Mouse (Mus musculus) MEL (cell line): ENCODE measurements around the gene Clic1. TPM values are rescaled to one million over a fixed set of nuclear protein-coding genes. Genes with fewer than 3 reads are reported as not detected.

Experiments
- DNase-seq: peaks from one replicate; pipeline ENCODE4 v3.0.0; 2011; ENCODE audit warnings: low read depth, low spot score
- H3K27ac ChIP-seq: 2 replicates; pipeline ENCODE4 v1.5.1; 2012; ENCODE audit warnings: low read depth, mild to moderate bottlenecking, control low read depth, low read length, moderate library complexity; ENCODE audit not compliant: control insufficient read depth
- H3K27me3 ChIP-seq, 2 experiments: fragments of 150-350 bp in 1 of 2; sonication (generic) in 1 of 2; 2 replicates each; pipeline ENCODE4 v1.6.1; 2012; ENCODE audit warnings: low read length in 2 of 2, mild to moderate bottlenecking in 2 of 2, improper control_type of control experiment in 1 of 2, moderate library complexity in 1 of 2; ENCODE audit not compliant: insufficient read depth in 2 of 2, control insufficient read depth in 1 of 2
- H3K36me3 ChIP-seq, 2 experiments: 2 replicates each; pipeline ENCODE4 v1.6.1; 2012 to 2014; ENCODE audit warnings: low read length in 2 of 2, improper control_type of control experiment in 1 of 2, inconsistent platforms in 1 of 2, mild to moderate bottlenecking in 1 of 2; ENCODE audit not compliant: insufficient read depth in 2 of 2, control insufficient read depth in 1 of 2
- H3K4me1 ChIP-seq, 2 experiments: fragments of 150-350 bp in 1 of 2; sonication (generic) in 1 of 2; 2 replicates each; pipeline ENCODE4 v1.6.1; 2012; ENCODE audit warnings: low read length in 2 of 2, improper control_type of control experiment in 1 of 2, mild to moderate bottlenecking in 1 of 2; ENCODE audit not compliant: insufficient read depth in 2 of 2, control insufficient read depth in 1 of 2
- H3K4me3 ChIP-seq, 2 experiments: fragments of 150-350 bp in 1 of 2; sonication (generic) in 1 of 2; 2 replicates each; pipeline ENCODE4 v1.5.1; 2012; ENCODE audit warnings: low read depth in 2 of 2, low read length in 2 of 2, mild to moderate bottlenecking in 2 of 2, moderate library complexity in 2 of 2, control low read depth in 1 of 2, improper control_type of control experiment in 1 of 2; ENCODE audit not compliant: control insufficient read depth in 1 of 2, insufficient read depth in 1 of 2
- H3K79me2 ChIP-seq: 2 replicates; pipeline ENCODE4 v1.6.1; 2012; ENCODE audit warnings: mild to moderate bottlenecking, low read length, moderate library complexity; ENCODE audit not compliant: control insufficient read depth, poor library complexity, insufficient read depth
- H3K9ac ChIP-seq: 2 replicates; pipeline ENCODE4 v1.6.1; 2012; ENCODE audit warnings: low read depth, mild to moderate bottlenecking, control low read depth, low read length, moderate library complexity; ENCODE audit not compliant: control insufficient read depth, poor library complexity, severe bottlenecking
- H3K9me3 ChIP-seq: fragments of 150-350 bp; sonication (generic); replicated peaks from 2 replicates; pipeline ENCODE4 v1.6.1; 2012; ENCODE audit warnings: mild to moderate bottlenecking, low read length, improper control_type of control experiment, moderate library complexity; ENCODE audit not compliant: insufficient read depth
- BHLHE40 ChIP-seq: IDR thresholded peaks from 2 replicates; pipeline ENCODE4 v1.6.1; 2012; ENCODE audit warnings: low read depth, mild to moderate bottlenecking, inconsistent platforms, low read length, improper control_type of control experiment, borderline replicate concordance
- CHD1 ChIP-seq: IDR thresholded peaks from 2 replicates; pipeline ENCODE4 v1.6.1; 2012; ENCODE audit warnings: low read depth, mild to moderate bottlenecking, inconsistent platforms, low read length, improper control_type of control experiment
- CHD2 ChIP-seq: IDR thresholded peaks from 2 replicates; pipeline ENCODE4 v1.6.1; 2011; ENCODE audit warnings: low read length, improper control_type of control experiment
- EP300 ChIP-seq, 2 experiments: IDR thresholded peaks; 2 replicates each; pipeline ENCODE4 v1.6.1; 2011; ENCODE audit warnings: improper control_type of control experiment in 2 of 2, low read length in 2 of 2, low read depth in 1 of 2, mild to moderate bottlenecking in 1 of 2
- ETS1 ChIP-seq: IDR thresholded peaks from 2 replicates; pipeline ENCODE4 v1.6.1; 2012; ENCODE audit warnings: low read depth, mild to moderate bottlenecking, inconsistent platforms, low read length, improper control_type of control experiment, moderate library complexity
- GATA1 ChIP-seq: IDR thresholded peaks from 2 replicates; pipeline ENCODE4 v1.6.1; 2011; ENCODE audit warnings: low read depth, low read length, improper control_type of control experiment
- MEF2A ChIP-seq: IDR thresholded peaks from 2 replicates; pipeline ENCODE4 v1.6.1; 2014; ENCODE audit warnings: low read depth, mild to moderate bottlenecking, inconsistent platforms, low read length, improper control_type of control experiment; ENCODE audit not compliant: poor library complexity, insufficient replicate concordance, severe bottlenecking; ENCODE audit errors: extremely low read depth
- MYB ChIP-seq: IDR thresholded peaks from 2 replicates; pipeline ENCODE4 v1.6.1; 2011; ENCODE audit warnings: mild to moderate bottlenecking, low read depth, low read length, improper control_type of control experiment
- MYC ChIP-seq: IDR thresholded peaks from 2 replicates; pipeline ENCODE4 v1.6.1; 2011; ENCODE audit warnings: low read depth, mild to moderate bottlenecking, low read length, improper control_type of control experiment, moderate library complexity
- NELFE ChIP-seq: IDR thresholded peaks from 2 replicates; pipeline ENCODE4 v1.6.1; 2011; ENCODE audit warnings: low read depth, low read length, improper control_type of control experiment
- RCOR1 ChIP-seq: IDR thresholded peaks from 2 replicates; pipeline ENCODE4 v1.6.1; 2012; ENCODE audit warnings: low read depth, mild to moderate bottlenecking, inconsistent platforms, low read length, improper control_type of control experiment
- SIN3A ChIP-seq: IDR thresholded peaks from 2 replicates; pipeline ENCODE4 v1.6.1; 2012; ENCODE audit warnings: low read length, improper control_type of control experiment, inconsistent platforms
- SMC3 ChIP-seq: IDR thresholded peaks from 2 replicates; pipeline ENCODE4 v1.6.1; 2011; ENCODE audit warnings: low read depth, low read length, improper control_type of control experiment
- TBP ChIP-seq: IDR thresholded peaks from 2 replicates; pipeline ENCODE4 v1.8.0; 2011; ENCODE audit warnings: low read depth, low read length, improper control_type of control experiment
- TCF12 ChIP-seq: IDR thresholded peaks from 2 replicates; pipeline ENCODE4 v1.6.1; 2014; ENCODE audit warnings: low read depth, mild to moderate bottlenecking, inconsistent platforms, low read length, improper control_type of control experiment, moderate library complexity
- USF1 ChIP-seq: IDR thresholded peaks from 2 replicates; pipeline ENCODE4 v1.6.1; 2014; ENCODE audit warnings: low read depth, mild to moderate bottlenecking, inconsistent platforms, low read length, improper control_type of control experiment, moderate library complexity
- ZNF384 ChIP-seq: IDR thresholded peaks from 2 replicates; pipeline ENCODE4 v1.6.1; 2012; ENCODE audit warnings: low read depth, mild to moderate bottlenecking, inconsistent platforms, low read length, improper control_type of control experiment
- polyA plus RNA-seq, 2 experiments: library from polyadenylated mRNA; stranded (reverse) in 1 of 2; unstranded in 1 of 2; fragments of >175 nt in 1 of 2; fragments of >200 nt in 1 of 2; gene quantifications; 2 replicates each; pipeline versions ENCODE4 v1.2.1 to v1.2.4; 2012; ENCODE audit warnings: low replicate concordance in 2 of 2, low read depth in 1 of 2; ENCODE audit not compliant: insufficient read length in 2 of 2, insufficient read depth in 1 of 2, missing spikeins in 1 of 2
- total RNA-seq: library from RNA; depleted of rRNA; stranded (reverse); fragments of 300-350 nt; gene quantifications from 2 replicates; pipeline ENCODE4 v1.2.3, GENCODE M21; 2012

Gene Clic1
- total and polyA plus RNA-seq, 3 experiments, result 309 to 335 (median 333) TPM

- H3K4me3 ChIP-seq, result no peak overlapping the region
Measured at GRCm38 (mm10) chr17:35082841-35083576, 33.2 kb downstream of the Clic1 start.

GRCm38 (mm10) chr17:35083929-35084497 lies 34.2 kb downstream of the Clic1 start:
- Histone ChIP-seq H3K9me3 (no peaks in the 10 kb centered on the region), H3K36me3 (peaks cover 0 to 41% of the 10 kb centered on the region in 2 experiments; a peak in 2 of 4 replicates), H3K27me3 (no peaks in the 10 kb centered on the region), H3K4me1 (peaks cover 18 to 58% of the 10 kb centered on the region in 2 experiments), H3K27ac (peak overlapping the region; percentile 31), H3K79me2 (no peaks in the 10 kb centered on the region), H3K4me3 (no peak overlapping the region), H3K9ac (no peak overlapping the region)
- no peak for DNase-seq
- no peak for TF ChIP-seq BHLHE40
- TF ChIP-seq CHD1, result no peak
- peak; percentile 63 for TF ChIP-seq GATA1
- TF ChIP-seq SIN3A, result peak; percentile 56
- peak; percentile 58 to 61 for TF ChIP-seq EP300 (IDR thresholded peaks at IDR 0.05; ENCODE audit: low read depth in 1 of 2, low read length in 2 of 2)
- 0 out of 2 replicates have a peak, but pooled peaks have one; percentile 50 for TF ChIP-seq ETS1
- TF ChIP-seq TCF12, result peak; percentile 41; the same call in 1 of the 2 replicates
- TF ChIP-seq MYB, result no peak
- TF ChIP-seq RCOR1, result 0 out of 2 replicates have a peak, but pooled peaks have one; percentile 9
- TF ChIP-seq ZNF384, result peak; percentile 92

More at GRCm38 (mm10) chr17:35082841-35083576, 33.2 kb downstream of the Clic1 start:
- H3K79me2 ChIP-seq, result no peaks in the 10 kb centered on the region
- TF ChIP-seq USF1 (no peak), GATA1 (no peak), CHD2 (no peak), TBP (no peak), MEF2A (no peak), SMC3 (no peak), CHD1 (no peak), NELFE (no peak), MYC (no peak)
- no peaks in the 10 kb centered on the region for H3K9me3 ChIP-seq
- H3K9ac ChIP-seq, result no peak overlapping the region
- 0 out of 2 replicates have a peak overlapping the region, but pooled peaks have one; percentile 13 for H3K27ac ChIP-seq
- H3K27me3 ChIP-seq, result no peaks in the 10 kb centered on the region
- H3K4me1 ChIP-seq, result peaks cover 20 to 58% of the 10 kb centered on the region in 2 experiments
- no peak for DNase-seq
- H3K36me3 ChIP-seq, result peaks cover 0 to 44% of the 10 kb centered on the region in 2 experiments; a peak in 2 of 4 replicates
